ENCODE assay signal across 8 mouse cellular contexts in the genomic region with DNA sequence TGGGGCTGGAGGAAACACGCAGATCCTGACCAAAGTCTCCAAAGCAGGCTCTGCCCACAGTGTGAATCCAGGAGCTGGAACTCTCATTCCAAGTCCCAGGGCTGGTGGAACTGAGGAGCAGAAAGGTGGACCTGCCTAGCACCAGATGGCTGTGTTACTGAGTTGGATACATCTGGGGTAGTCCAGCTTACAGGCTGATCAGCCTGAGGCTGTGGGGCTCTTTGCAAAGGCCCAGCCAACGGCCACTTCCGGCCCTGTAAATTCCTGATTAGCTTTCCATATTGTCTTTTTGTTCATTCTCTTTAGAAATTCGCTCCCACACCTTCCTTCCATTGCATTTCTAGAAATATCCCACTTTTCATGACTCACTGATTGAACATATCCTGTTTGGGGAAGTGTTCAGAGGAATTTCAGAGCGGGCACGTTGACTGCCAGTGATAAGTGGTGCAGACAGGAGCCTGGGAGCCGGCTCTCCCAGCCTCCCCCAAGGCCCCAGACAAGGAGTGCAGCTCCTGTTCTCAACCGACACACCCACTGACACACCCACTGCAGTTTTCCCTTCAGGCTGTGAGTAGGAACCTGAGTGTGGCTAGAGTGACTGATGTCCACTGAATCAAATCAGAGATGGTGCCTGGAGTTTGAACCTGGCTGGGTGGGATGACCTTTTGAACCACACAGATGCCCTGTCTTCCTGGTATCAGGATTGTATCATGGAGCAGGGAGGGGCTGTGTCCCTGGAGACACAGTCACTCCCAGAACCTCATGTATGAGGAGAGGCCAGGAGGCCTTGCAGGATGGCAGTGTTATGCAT.
A peak's percentile ranks its signal among the peaks of the same experiment; 100 is the strongest.
DNase-seq lines count a peak whose midpoint lies in the region; ATAC-seq and TF ChIP-seq lines count a peak whose summit lies in the region.

No protein-coding gene starts in this region.

- peak in 1 of 2 experiments; percentile 44 for DNase-seq in left cerebral cortex, adult 2 months (ENCODE audit: extremely low spot score in 1 of 2, low spot score in 2 of 2)
- no peak for DNase-seq in left cerebral cortex, postnatal 4 days
- peak; percentile 69 for DNase-seq in brain, adult 2 months (ENCODE audit: low read depth, low spot score)
- peak; percentile 57 for DNase-seq in testis, postnatal 10 days (ENCODE audit: low spot score)
- no peak for DNase-seq in gastrocnemius, postnatal 14 days
- DNase-seq in cerebellum, adult 11 months, result no peak

- peak overlapping the region; percentile 55 for H3K27ac ChIP-seq in left cerebral cortex, adult 2 months
- peak overlapping the region; percentile 82 for H3K27ac ChIP-seq in heart, embryonic 12.5 days (ENCODE audit: poor library complexity, severe bottlenecking)
- peak overlapping the region; percentile 44 for H3K27ac ChIP-seq in limb, embryonic 13.5 days

- no peak for TF ChIP-seq CTCF in left cerebral cortex, adult 2 months (IDR thresholded peaks at IDR 0.05)

- intact Hi-C loops in left cerebral cortex, adult 2 months (cut with DNase I), result loop anchor here (10.0 kb wide), 1 partner anchor 69 kb away; no protein-coding TSS in a partner anchor
- intact Hi-C loops in left cerebral cortex, postnatal 4 days (cut with DNase I), result loop anchor here (10.0 kb wide), 1 partner anchor 69 kb away; no protein-coding TSS in a partner anchor
- intact Hi-C loops in gastrocnemius, postnatal 14 days (cut with DNase I; ENCODE audit: low total_unique reads), result no loop called here

- WGBS in heart, embryonic 12.5 days, result 19% methylated on average over 8 of the region's 8 CpGs
- WGBS in limb, embryonic 13.5 days, result 39% methylated on average over 8 of the region's 8 CpGs

- no peaks in the 10 kb centered on the region for H3K27me3 ChIP-seq in heart, embryonic 12.5 days (replicated peaks)
- no peaks in the 10 kb centered on the region for H3K27me3 ChIP-seq in limb, embryonic 13.5 days

- H3K36me3 ChIP-seq in heart, embryonic 12.5 days, result no peaks in the 10 kb centered on the region
- no peaks in the 10 kb centered on the region for H3K36me3 ChIP-seq in limb, embryonic 13.5 days

- H3K4me1 ChIP-seq in heart, embryonic 12.5 days (replicated peaks), result peaks cover 88% of the 10 kb centered on the region
- H3K4me1 ChIP-seq in limb, embryonic 13.5 days, result peaks cover 75% of the 10 kb centered on the region

- ATAC-seq in heart, embryonic 12.5 days (ENCODE audit: insufficient number of reproducible peaks, low FRiP score), result peak; percentile 74
- no peak for ATAC-seq in limb, embryonic 13.5 days (ENCODE audit: low FRiP score, low read depth)

- no peak overlapping the region for H3K9ac ChIP-seq in heart, embryonic 12.5 days
- H3K9ac ChIP-seq in limb, embryonic 13.5 days, result no peak overlapping the region

- H3K9me3 ChIP-seq in heart, embryonic 12.5 days (replicated peaks), result no peaks in the 10 kb centered on the region
- H3K9me3 ChIP-seq in limb, embryonic 13.5 days, result no peaks in the 10 kb centered on the region

- H3K4me2 ChIP-seq in heart, embryonic 12.5 days, result peak overlapping the region; percentile 22
- no peak overlapping the region for H3K4me2 ChIP-seq in limb, embryonic 13.5 days (replicated peaks)

- H3K4me3 ChIP-seq in left cerebral cortex, adult 2 months, result no peak overlapping the region
- no peak overlapping the region for H3K4me3 ChIP-seq in heart, embryonic 12.5 days
- H3K4me3 ChIP-seq in limb, embryonic 13.5 days, result no peak overlapping the region

Comparison
In these comparisons a context has a peak if more than half of its experiments do, and no peak if none do; other contexts are left out.
1. DNase-seq: peak in brain, adult 2 months (single experiment) and testis, postnatal 10 days (single experiment); none in left cerebral cortex, postnatal 4 days (single experiment), gastrocnemius, postnatal 14 days (single experiment) and cerebellum, adult 11 months (single experiment).
2. Peak in every context shown above with its lines, with median percentiles within 50 percentile points of each other: H3K27ac ChIP-seq.